Mouse (Mus musculus) hindbrain, embryonic 16.5 days (tissue): ENCODE measurements around the gene Spn. TPM values are rescaled to one million over a fixed set of nuclear protein-coding genes. Genes with fewer than 3 reads are reported as not detected.

ENCODE experiments used
- ATAC-seq: fragments of 200-750 bp; cut with Nextera tagmentation; 2 replicates; pipeline ENCODE4 v1.8.0; 2017; ENCODE audit warnings: moderate TSS enrichment, moderate library complexity
- H3K27ac ChIP-seq: fragments of 300-500 bp; sonication (generic); 2 replicates; pipeline ENCODE4 v1.5.1; 2014; ENCODE audit warnings: low read depth, mild to moderate bottlenecking, control low read depth, low read length, moderate library complexity
- H3K27me3 ChIP-seq: fragments of 300-500 bp; sonication (generic); replicated peaks from 2 replicates; pipeline ENCODE4 v1.6.1; 2014; ENCODE audit warnings: low read length; ENCODE audit not compliant: control insufficient read depth, insufficient read depth
- H3K36me3 ChIP-seq: fragments of 300-500 bp; sonication (generic); 2 replicates; pipeline ENCODE4 v1.6.1; 2014; ENCODE audit warnings: mild to moderate bottlenecking, low read length, moderate library complexity, mixed read lengths; ENCODE audit not compliant: control insufficient read depth, insufficient read depth
- H3K4me1 ChIP-seq: fragments of 300-500 bp; sonication (generic); 2 replicates; pipeline ENCODE4 v1.6.1; 2014; ENCODE audit warnings: low read depth, low read length; ENCODE audit not compliant: control insufficient read depth, insufficient read depth
- H3K4me2 ChIP-seq: fragments of 300-500 bp; sonication (generic); 2 replicates; pipeline ENCODE4 v1.6.1; 2014; ENCODE audit warnings: mild to moderate bottlenecking, low read length, control low read depth, moderate library complexity
- H3K4me3 ChIP-seq: fragments of 300-500 bp; sonication (generic); 2 replicates; pipeline ENCODE4 v1.5.1; 2014; ENCODE audit warnings: mild to moderate bottlenecking, low read length, control low read depth, moderate library complexity
- H3K9ac ChIP-seq: fragments of 300-500 bp; sonication (generic); 2 replicates; pipeline ENCODE4 v1.6.1; 2014; ENCODE audit warnings: low read depth, mild to moderate bottlenecking, control low read depth, low read length, moderate library complexity
- H3K9me3 ChIP-seq: fragments of 300-500 bp; sonication (generic); 2 replicates; pipeline ENCODE4 v1.6.1; 2014; ENCODE audit warnings: mild to moderate bottlenecking, low read length, moderate library complexity; ENCODE audit not compliant: control insufficient read depth
- WGBS: fragments of 180-500 bp; shearing (Covaris S2); extraction: QIAGEN DNeasy Blood & Tissue Kit; methylation state at CpG from one replicate; pipeline ENCODE4 v1.1.7; 2014; 5-methylcytosine and 5-hydroxymethylcytosine counted together
- polyA plus RNA-seq: library from polyadenylated mRNA; unstranded; fragments of >200 nt; fragmentation: Nextera tagmentation; extraction: Ambion mirVana; gene quantifications from 2 replicates; pipeline ENCODE4 v1.2.1, GENCODE M21; 2015

Spn gene
- polyA plus RNA-seq, 1 experiment from 2014 or later = not detected

DNA sequence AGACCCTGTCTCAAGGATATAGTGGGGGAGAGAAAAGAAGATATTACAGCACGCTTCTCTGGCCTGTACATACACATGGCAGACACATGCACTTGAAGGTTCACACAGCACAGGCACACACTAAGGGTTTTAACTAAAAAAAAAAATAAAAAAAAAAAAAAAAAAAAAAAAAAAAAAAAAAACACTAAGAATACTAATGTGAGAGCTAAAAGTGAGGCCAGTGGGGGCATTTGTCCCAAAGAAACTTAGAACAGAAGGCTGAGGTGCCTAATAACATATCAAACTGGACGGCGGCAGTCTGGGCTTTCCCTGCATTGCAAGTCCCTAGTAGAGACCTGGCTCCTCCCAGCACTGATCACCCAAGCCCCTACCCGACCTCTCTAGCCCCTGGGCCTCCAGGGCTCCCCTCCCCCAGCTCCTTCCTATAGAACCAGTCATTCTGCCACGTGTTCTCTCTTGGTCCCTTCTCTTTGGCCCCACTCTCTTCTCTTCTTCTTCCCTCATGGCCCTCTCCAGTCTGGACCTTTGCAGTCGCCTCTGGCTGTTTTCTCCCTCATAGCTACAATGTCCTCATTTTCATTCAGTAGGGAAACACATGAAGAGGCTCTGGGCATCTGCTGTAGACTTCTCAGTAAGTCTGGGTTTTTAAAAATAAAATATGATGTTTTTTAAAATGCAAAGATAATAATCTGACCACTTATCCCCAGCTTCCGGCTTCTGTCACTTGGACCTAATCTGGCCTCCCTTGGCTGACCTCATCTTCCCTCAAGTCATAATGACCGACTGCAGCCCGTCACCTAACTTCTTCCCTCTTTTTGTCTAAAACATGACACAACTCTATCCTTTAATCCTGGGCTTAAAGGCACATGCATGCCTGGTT, 8.0 kb upstream of the Spn start:
- ATAC-seq = no peak
- Histone ChIP-seq H3K27me3 (no peaks in the 10 kb centered on the region), H3K9me3 (no peaks in the 10 kb centered on the region), H3K4me3 (no peak overlapping the region), H3K36me3 (no peaks in the 10 kb centered on the region), H3K4me2 (no peak overlapping the region), H3K27ac (no peak overlapping the region), H3K9ac (no peak overlapping the region), H3K4me1 (no peaks in the 10 kb centered on the region)
- 57% methylated on average over 9 of the region's 9 CpGs for WGBS

- no peaks in the 10 kb centered on the region for H3K36me3 ChIP-seq
- no peak overlapping the region for H3K4me2 ChIP-seq
- no peak for ATAC-seq
- no peak overlapping the region for H3K4me3 ChIP-seq
- H3K27me3 ChIP-seq = no peaks in the 10 kb centered on the region
- H3K9me3 ChIP-seq = no peaks in the 10 kb centered on the region
- WGBS = 89% methylated on average over 7 of the region's 7 CpGs
- H3K27ac ChIP-seq = no peak overlapping the region
- no peaks in the 10 kb centered on the region for H3K4me1 ChIP-seq
- no peak overlapping the region for H3K9ac ChIP-seq
These were observed 6.8 kb upstream of the Spn start for GRCm38 (mm10) chr7:127144412-127144811.

DNA sequence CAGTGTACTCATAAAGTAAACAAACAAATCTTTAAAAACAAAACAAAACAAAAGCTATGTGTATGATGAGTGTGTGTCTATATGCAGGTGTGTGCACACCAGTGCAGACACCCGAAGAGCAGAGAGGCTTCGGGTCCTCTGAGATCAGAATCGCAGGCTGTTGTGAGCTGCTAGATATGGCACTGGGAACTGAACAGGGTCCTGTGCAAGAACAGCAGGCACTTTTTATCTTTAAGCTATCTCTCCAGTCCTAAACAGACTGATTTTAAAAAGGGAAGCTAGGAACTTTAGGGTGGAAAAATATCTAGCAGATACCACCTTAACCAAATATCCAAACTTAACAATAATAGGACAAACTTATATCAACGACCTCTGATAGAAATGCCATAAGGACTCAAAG, 5.0 kb upstream of the Spn start:
- ATAC-seq = no peak
- H3K9me3 ChIP-seq = no peaks in the 10 kb centered on the region
- WGBS = 92% methylated on average over 4 of the region's 4 CpGs

GRCm38 (mm10) chr7:127142214-127142613, 4.6 kb upstream of the Spn start:
- Histone ChIP-seq H3K9ac (no peak overlapping the region), H3K4me3 (no peak overlapping the region), H3K36me3 (no peaks in the 10 kb centered on the region), H3K4me1 (no peaks in the 10 kb centered on the region), H3K27ac (no peak overlapping the region), H3K4me2 (no peak overlapping the region), H3K27me3 (no peaks in the 10 kb centered on the region), H3K9me3 (no peaks in the 10 kb centered on the region)
- WGBS = 63% methylated on average over 2 of the region's 2 CpGs
- no peak for ATAC-seq

More for the DNA sequence above, 5.0 kb upstream of the Spn start:
- no peak overlapping the region for H3K9ac ChIP-seq
- H3K36me3 ChIP-seq = no peaks in the 10 kb centered on the region
- H3K27ac ChIP-seq = no peak overlapping the region
- H3K27me3 ChIP-seq = no peaks in the 10 kb centered on the region
- no peak overlapping the region for H3K4me3 ChIP-seq
- no peaks in the 10 kb centered on the region for H3K4me1 ChIP-seq
- H3K4me2 ChIP-seq = no peak overlapping the region

DNA sequence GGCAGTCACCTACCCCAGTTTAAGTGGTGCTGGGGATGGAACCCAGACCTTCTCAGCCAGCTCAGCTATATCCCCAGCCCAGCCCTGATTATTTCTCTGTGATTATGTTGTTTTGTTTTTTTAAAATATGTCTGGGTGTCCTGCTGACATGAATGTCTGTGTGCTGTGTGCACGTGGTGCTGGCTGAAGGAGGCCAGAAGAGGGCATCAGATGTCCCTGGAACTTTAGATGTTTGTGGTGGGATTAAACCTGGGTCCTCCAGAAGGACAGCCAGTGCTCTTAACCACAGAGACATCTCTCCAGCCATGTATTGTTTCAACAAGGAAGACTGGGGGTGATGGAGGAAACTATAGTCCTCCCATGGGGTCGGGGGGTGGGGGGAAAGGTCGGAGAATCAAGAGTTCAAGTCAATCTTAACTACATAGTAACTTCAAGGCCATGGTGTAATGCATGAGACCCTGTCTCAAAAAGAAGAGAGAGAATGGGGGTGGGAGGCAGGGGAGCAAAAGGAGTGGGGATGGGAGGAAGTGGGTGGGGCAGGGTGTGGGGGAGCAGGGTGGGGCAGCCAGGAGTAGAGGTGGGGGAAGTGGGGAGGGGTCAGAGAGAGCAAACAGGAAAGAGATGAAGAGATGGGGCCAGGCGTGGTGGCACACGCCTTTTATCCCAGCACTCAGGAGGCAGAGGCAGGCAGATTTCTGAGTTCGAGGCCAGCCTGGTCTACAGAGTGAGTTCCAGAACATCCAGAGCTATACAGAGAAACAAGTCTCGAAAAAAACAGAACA, 3.2 kb upstream of the Spn start:
- no peaks in the 10 kb centered on the region for H3K9me3 ChIP-seq
- no peak overlapping the region for H3K4me3 ChIP-seq

GRCm38 (mm10) chr7:127139562-127139961, 1.9 kb upstream of the Spn start:
- ATAC-seq = no peak
- Histone ChIP-seq H3K36me3 (no peaks in the 10 kb centered on the region), H3K27me3 (no peaks in the 10 kb centered on the region), H3K9ac (no peak overlapping the region), H3K4me3 (no peak overlapping the region), H3K27ac (no peak overlapping the region), H3K4me2 (no peak overlapping the region), H3K9me3 (no peaks in the 10 kb centered on the region), H3K4me1 (no peaks in the 10 kb centered on the region)
- 47% methylated on average over 5 of the region's 5 CpGs for WGBS

More for the DNA sequence above, 3.2 kb upstream of the Spn start:
- Histone ChIP-seq H3K9ac (no peak overlapping the region), H3K36me3 (no peaks in the 10 kb centered on the region), H3K4me2 (no peak overlapping the region), H3K27ac (no peak overlapping the region), H3K27me3 (no peaks in the 10 kb centered on the region), H3K4me1 (no peaks in the 10 kb centered on the region)
- ATAC-seq = no peak
- 67% methylated on average over 7 of the region's 7 CpGs for WGBS

GRCm38 (mm10) chr7:127139100-127139499, 1.5 kb upstream of the Spn start:
- no peaks in the 10 kb centered on the region for H3K4me1 ChIP-seq
- H3K27ac ChIP-seq = no peak overlapping the region
- 91% methylated on average over 7 of the region's 7 CpGs for WGBS
- H3K9me3 ChIP-seq = no peaks in the 10 kb centered on the region
- H3K9ac ChIP-seq = no peak overlapping the region
- H3K4me3 ChIP-seq = no peak overlapping the region
- H3K36me3 ChIP-seq = no peaks in the 10 kb centered on the region
- ATAC-seq = no peak
- H3K4me2 ChIP-seq = no peak overlapping the region
- H3K27me3 ChIP-seq = no peaks in the 10 kb centered on the region

DNA sequence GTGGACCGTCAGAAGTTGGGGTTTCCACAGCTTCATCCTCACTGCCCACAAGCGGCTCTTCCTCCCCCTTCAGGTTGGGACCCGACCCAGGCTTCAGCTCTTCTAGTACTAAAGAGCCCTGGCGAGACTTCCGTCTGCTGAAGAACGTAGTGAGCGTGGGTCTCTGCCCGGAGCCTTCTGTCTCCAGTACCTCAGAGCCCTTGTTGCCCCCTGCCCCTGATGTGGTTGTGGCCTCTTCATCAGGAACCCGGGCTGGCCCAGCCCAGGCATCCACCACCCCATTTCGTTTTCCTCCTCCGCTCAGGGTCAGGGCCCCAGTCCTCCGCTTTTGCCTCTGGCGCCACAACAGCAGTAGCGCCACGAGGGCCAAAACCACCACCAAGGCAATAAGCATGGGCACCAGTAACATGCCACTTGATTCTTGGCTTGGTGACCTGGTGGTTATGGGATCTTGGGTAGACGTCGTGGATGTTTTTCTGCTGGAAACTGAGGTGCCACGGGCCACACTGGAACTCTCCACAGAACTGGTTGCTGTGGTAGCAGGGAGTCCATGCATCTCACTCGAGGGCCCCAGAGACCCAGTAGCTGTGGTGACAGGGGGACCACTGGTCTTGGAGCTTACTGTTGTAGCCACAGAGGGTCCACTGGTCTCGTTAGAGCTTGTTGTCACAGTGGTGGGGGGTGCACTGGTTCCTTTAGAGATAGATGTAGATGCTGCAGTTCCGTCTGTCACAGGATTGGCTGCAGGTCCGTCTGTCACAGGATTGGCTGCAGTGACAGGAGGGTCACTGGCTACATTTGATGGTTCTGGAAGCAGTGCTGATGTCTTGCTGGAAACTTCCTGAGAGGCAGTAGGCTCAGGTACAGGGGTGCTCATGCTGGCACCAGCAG, 1.2 kb downstream of the Spn start:
- H3K9me3 ChIP-seq = no peaks in the 10 kb centered on the region
- no peak overlapping the region for H3K4me3 ChIP-seq
- ATAC-seq = no peak
- H3K27ac ChIP-seq = no peak overlapping the region
- no peaks in the 10 kb centered on the region for H3K4me1 ChIP-seq
- WGBS = 88% methylated on average over 22 of the region's 22 CpGs
- H3K4me2 ChIP-seq = no peak overlapping the region
- no peak overlapping the region for H3K9ac ChIP-seq
- H3K36me3 ChIP-seq = no peaks in the 10 kb centered on the region
- H3K27me3 ChIP-seq = no peaks in the 10 kb centered on the region
